Mouse (Mus musculus) urinary bladder, postnatal 36 days (tissue): ENCODE results near the gene Spdya.
"Not testable (repeated sequence)": the region's sequence is repeated elsewhere in the genome, so short reads cannot be mapped to it uniquely, and the experiment has no call there.

ENCODE experiments used
- DNase-seq, 2 experiments: peaks; one replicate each; pipeline ENCODE4 v3.0.0; 2022; ENCODE audit warnings: low spot score in 2 of 2, mixed read lengths in 1 of 2

Spdya gene

GRCm38 (mm10) chr17:71631806-71632205 lies 79.9 kb downstream of the Spdya start:
- DNase-seq: no peak

GRCm38 (mm10) chr17:71633350-71633749 lies 81.5 kb downstream of the Spdya start:
- no peak for DNase-seq

- no peak for DNase-seq
Measured at GRCm38 (mm10) chr17:71636786-71637185, 84.9 kb downstream of the Spdya start.

GRCm38 (mm10) chr17:71637750-71638265 lies 85.9 kb downstream of the Spdya start:
- no peak for DNase-seq

GRCm38 (mm10) chr17:71639056-71639455 lies 87.2 kb downstream of the Spdya start:
- not testable (repeated sequence) for DNase-seq
